Mouse (Mus musculus): ENCODE measurements around the gene Nfia.

Nfia gene

DNA sequence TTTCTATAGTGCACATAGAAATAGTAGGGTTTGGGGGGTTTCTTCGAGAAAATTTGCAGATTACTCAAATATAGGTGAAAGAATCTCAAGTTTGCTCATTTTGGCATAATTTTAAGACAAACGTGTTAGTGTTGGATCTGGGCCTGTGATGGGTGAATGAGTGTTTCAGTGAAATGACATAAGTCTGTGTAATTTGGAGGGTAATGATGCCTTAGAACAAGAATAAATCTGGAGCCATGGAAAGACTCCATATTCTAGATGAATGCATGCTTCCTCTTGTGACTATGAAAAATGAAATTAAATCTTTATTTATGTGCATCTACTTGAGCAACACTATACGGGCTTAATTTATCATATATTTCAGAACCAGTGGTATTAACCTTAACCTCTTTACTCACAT lies 44.2 kb downstream of the Nfia start:
- DNase-seq (ENCODE audit: low spot score), result no peak

GRCm38 (mm10) chr4:97817741-97818140 lies 45.2 kb downstream of the Nfia start:
- DNase-seq (ENCODE audit: low spot score), result no peak

DNA sequence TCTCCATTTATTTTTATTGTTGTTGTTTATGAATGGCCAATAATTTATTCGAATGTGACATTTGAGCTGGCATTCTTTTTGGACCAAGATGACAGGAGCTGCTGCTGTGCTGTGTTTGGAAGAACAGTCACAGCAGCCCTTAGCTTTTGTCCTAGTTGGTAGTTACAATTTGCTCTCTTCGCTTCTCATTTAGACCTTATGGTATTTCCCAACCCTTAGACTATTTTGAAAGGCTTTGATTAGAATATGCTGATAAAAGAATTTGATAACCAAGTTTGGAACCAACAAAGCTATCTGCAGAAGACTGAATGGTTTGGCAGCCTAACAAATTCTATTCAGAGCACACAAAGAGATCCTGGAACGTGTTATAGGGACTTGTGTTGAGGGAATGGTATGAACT lies 46.0 kb downstream of the Nfia start:
- DNase-seq (ENCODE audit: low spot score), result no peak

DNA sequence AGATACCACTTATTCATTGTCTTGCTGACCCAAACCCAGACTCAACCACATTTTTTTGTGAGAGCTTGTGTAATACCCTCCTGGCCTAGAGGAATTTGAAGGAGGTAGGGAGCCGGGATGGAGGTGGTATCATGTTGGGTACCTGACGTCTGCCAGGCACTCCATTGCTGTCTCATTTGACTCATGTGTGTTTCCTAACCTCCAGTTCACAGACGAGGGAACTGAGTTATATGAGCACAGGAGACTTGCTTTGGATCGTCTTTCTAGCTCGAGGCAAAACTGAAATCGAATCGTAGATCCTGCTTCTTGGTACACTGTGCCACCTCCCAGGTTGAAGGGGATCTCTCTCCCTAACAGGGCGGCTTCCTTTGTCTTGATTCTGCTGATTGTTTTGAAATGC lies 46.6 kb downstream of the Nfia start:
- no peak for DNase-seq (ENCODE audit: low spot score)

DNA sequence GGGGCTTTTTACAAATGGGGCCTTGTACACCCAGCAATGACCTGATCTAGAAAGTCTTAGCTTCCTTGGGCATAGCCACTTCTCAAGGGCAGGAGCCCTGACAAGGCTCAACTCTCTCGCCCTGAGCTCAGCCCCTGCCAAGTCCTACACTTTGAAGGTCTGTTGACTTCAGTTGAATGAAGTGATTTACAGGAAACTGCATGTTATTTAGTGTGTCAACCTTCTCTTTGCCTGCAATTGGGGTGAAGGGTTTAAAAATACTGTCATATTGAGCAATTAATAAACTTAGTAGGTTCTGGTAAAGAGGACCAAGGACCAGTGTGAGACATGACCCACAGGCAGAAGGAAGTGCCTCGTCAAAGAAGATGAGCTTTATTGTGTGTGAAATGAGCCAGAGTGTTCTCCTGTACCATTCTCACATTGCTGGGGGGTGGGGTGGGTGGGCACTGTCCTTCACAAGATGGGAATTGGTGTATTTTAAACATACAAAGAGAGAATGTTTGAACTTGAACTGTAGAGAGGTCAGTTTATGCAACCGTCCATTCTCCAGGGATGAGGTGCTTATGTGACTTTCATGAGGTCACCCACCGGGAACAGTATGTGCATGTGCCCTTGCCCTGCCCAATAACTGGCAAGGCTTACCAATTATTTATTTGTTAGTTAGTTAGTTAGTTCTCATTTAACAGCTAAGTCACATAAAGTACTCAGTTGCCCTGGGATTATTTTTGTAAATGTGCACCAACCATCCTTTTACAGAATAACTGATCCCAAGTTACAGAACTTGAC lies 48.1 kb downstream of the Nfia start:
- DNase-seq (ENCODE audit: low spot score), result no peak

DNA sequence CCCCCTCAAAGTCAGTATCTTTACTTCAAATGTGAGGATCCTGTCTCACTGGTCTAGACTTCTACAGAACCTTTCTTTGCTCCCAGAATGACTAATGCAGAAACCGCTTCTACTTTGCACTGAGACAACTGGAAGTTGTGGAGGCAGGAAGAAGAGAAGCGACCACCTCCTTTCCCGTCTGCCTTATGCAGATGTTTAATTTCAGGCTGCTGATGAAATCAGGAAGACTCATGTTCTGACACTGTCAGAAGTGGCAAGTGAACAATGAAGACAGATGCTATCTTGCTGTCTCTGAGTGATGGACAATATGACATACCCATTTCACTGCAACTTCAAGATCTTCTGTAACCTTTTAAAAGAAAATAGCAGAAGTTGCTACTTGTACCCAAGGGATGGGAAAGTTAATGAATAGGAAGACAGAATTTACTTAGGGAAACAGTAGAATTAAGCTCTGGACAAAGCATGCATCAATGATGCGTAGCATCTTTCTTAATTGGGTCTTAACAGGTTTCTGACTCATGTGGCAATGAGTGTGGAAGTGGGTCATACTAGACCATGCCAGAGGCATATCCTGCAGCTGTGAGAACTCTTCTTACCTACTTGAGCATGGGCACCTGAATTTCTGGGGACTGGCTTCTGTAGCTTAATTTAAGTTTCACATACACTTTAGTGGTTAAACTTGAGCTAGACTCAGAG lies 49.2 kb downstream of the Nfia start:
- DNase-seq (ENCODE audit: low spot score), result no peak

- no peak for DNase-seq (ENCODE audit: low spot score)
Observed at GRCm38 (mm10) chr4:97823512-97823911, 51.0 kb downstream of the Nfia start.

DNA sequence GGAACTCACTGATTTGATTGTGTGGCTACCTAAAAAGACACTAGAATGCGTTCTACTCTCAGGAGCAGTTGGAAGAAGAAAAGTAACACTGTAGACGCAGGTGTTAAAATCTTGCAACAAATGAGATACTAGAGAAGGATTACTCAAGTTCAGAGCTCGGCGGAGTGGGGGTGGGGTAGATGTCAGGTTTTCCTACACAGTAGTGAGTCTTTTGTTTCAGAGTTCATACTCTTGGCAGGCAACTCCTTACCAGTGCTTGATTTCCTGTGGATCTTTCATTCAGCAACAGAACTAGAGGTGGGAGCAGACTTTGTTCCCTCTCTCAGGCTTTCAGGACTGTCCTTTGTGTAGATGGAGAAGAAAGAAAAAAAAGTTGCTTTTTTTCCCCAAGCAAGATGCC lies 51.9 kb downstream of the Nfia start:
- DNase-seq (ENCODE audit: low spot score), result no peak

GRCm38 (mm10) chr4:97825432-97825831 lies 52.9 kb downstream of the Nfia start:
- DNase-seq (ENCODE audit: low spot score), result no peak

DNA sequence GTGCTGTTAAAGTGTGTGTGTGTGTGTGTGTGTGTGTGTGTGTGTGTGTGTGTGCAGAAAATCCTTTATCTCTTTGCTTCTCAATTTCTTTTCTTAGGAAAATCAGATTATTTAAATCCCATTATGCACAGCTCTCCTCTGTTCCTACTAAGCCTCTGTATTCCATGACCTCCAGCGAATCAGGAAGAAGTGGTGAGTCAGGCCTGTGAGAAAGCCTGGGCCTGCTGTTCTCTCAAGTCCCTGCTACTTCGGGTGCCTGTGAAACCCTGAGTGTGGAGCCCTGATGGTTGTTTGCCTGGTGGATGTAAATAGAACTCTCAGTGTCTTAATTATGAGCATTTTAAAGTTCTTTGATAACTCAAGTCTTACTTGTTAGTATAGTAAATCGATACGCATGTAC lies 53.3 kb downstream of the Nfia start:
- DNase-seq (ENCODE audit: low spot score), result no peak

DNA sequence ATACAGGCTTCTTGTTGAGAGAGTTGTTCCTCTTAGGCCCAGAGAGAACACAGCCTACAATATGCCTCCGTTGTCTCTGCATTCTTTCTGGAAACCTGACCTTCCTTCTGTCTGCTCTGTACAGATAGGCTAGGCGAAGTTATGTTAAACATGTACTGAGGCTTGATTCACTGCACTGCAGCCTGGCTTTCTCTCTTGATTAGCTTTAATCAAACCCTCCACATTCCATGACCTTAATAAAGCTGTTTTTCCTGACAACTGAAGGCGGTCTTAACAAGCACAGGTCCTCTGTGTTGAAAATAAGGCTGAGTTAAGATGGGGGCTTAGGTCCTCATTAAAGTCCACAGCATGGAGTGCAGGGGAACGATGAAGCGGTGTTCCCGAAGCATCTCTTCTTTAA lies 54.6 kb downstream of the Nfia start:
- no peak for DNase-seq (ENCODE audit: low spot score)

DNA sequence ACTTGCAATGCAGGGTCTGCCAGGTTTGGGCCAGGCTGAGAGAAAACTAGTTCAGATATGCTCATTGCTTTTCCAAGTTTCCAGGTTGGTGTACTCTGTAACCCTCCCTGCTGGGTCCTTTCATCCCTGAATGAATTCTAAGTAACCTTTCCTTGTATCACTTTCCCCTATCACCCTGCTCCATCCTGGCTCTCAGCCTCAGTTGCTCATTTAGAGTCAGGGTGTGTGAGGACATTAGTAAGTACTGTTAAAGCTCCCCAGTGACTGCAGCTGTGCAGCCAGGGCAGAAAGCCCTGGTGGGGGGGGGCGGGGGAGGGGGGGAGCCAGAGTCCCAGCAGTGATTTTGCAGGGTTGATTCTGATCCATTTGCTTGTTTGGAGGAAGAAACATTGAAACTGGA lies 56.0 kb downstream of the Nfia start:
- no peak for DNase-seq (ENCODE audit: low spot score)

DNA sequence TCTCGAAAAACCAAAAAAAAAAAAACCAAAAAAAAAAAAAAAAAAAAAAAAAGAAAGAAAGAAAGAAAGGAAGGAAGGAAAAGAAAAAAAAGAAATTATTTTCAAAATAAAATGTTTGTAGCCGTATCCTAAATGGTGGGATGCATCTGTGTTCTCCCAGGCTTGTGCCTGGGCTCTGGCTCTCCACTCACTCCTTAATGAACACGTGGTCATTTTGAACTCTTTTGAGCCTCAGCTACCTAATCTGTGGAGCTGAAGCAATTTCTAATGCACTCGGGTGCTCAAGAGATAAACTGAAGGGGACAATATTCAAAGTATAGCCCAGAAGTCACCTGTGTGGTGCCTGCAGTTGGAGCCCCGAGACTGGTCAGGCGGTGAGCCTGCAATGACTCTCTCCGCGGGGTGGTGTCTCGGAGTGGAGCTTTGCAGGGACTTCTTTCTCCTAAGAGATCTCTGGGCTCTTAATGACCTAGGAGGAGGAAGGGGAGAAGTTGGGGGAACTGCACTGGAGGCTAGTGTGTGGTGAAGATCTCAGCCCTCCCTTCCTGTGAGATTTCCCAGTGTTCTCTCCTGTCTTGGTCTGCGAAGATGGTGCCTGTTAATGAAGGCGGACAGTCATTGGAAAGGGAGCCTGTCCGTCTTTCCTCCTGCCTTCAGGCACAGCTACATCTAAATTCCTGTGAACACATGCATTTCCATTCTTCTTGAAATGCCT lies 57.0 kb downstream of the Nfia start:
- no peak for DNase-seq (ENCODE audit: low spot score)

- peak; percentile 19 for DNase-seq (ENCODE audit: low spot score)
Observed at GRCm38 (mm10) chr4:97830051-97830853, 57.7 kb downstream of the Nfia start.

DNA sequence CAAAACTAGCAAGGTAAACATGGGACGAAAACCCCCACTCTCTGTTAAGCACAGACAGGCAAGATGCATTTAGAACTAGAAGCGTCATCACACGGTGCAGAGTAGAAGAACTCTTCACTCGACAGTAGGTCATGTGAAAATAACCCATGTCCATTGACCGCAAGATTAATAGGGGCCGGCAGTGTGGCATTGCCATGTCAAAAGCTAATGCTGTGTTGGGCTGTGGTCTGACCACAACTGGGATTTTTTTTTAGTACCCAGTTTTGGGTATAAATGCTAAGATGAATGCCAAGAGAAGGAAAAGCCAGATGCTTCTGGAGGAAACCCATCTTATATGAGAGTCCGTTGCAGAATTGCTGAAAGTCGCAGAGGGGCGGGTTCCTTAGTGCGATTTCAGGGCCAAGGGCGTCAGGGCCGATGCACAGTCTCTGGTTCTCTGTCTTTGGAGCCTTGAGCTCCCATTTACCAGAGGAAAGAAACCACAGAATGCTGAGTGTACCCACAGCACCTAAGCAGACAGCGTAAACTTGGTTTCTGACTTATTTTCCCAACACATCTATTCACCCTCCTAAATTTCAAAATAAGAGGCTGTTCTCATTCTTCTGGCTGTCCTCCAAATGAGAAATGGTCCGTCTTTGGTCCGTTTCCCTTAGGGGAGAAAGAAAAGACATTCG lies 58.5 kb downstream of the Nfia start:
- no peak for DNase-seq (ENCODE audit: low spot score)

DNA sequence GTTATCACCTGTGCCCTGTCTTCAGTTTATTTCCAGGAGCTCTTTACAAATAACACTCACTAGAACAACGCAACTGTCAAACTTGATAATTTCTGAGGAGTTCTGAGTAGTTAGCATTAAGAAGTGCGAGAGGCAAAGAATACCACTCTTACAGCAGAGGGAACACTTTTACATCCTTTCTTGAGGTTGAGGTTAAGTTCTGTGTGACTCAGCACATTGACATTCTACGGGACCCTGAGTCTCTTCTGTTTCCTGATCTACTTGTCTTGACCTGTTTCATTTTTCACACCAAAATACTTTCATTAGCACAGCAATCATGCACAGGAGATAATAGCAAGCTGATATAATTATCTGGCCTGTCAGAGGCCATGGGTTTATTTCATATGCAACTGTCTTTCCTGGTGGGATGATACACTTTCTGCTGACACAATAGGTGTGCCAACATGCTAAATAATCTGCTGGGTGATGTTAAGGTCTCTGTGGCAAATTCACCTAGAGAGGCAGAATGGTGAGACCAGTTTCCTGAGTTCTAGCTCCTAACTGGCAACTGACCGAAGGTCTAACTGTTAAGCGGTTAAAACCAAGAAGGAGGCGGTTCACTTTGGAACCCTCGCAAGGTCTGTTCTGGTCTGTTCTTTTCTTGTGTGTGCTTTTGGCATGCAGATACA lies 59.2 kb downstream of the Nfia start:
- peak; percentile 18 for DNase-seq (ENCODE audit: low spot score)

DNA sequence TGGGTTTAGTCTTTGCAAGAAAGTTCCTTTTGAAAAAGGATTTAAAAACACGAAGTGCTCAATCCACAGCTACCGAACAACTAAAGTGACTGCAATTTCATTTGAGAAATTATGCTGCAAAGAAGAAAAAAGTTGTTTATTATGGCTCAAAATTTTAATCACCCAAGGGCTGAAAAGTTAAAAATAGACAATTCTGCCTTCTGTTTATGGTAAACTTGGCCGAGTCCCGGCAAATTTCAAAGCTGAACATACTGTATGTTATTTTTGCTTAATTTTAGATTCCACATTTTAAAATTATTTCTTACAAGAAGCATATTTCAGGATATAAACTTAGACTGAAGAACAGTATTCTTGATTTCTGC lies 59.7 kb downstream of the Nfia start:
- no peak for DNase-seq (ENCODE audit: low spot score)

GRCm38 (mm10) chr4:97836812-97837211 lies 64.3 kb downstream of the Nfia start:
- no peak for DNase-seq (ENCODE audit: low spot score)

DNA sequence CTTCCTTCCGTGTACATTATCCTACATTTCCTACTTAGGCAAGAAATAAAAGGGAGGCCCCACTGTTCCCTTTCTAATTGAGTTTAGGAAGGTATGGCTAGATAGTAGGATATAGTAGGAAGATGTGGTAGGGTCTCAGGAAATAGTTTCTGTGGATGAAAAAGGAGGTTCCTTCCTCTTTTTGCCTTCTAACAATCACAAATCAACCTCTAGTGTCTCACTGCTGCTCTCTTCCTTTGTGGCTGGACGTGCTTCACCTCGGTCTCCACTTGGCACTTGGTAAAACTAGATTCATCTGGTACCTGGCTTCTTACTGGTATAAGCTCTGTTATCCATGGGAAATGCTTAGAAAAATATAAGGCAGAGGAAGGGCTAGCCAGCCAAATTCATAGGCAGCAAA lies 65.2 kb downstream of the Nfia start:
- DNase-seq (ENCODE audit: low spot score), result no peak

GRCm38 (mm10) chr4:97838651-97839050 lies 66.1 kb downstream of the Nfia start:
- DNase-seq (ENCODE audit: low spot score), result no peak

GRCm38 (mm10) chr4:97839406-97840101 lies 67.0 kb downstream of the Nfia start:
- no peak for DNase-seq (ENCODE audit: low spot score)
